Mouse (Mus musculus) bone marrow macrophage, adult 2 months (primary cell): Measurements from ENCODE around the gene Gm10972.

Source experiments
- CTCF ChIP-seq: IDR thresholded peaks from 2 replicates; pipeline ENCODE4 v1.5.1; 2012; ENCODE audit warnings: low read depth, mild to moderate bottlenecking, low read length, moderate library complexity
- POLR2A ChIP-seq: IDR thresholded peaks from 2 replicates; pipeline ENCODE4 v1.6.1; 2012; ENCODE audit warnings: mild to moderate bottlenecking, low read depth, low read length, borderline replicate concordance

- no peak for TF ChIP-seq CTCF
- no peak for TF ChIP-seq POLR2A
Measured at GRCm38 (mm10) chr3:94612274-94612673, 30.6 kb upstream of the Gm10972 start.
